Mouse (Mus musculus) kidney, postnatal 36 days (tissue): ENCODE data around the gene Gli1.

Experiments
- DNase-seq, 2 experiments: peaks; one replicate each; pipeline ENCODE4 v3.0.0; 2021 to 2022; ENCODE audit warnings: mixed read lengths in 2 of 2

Gene Gli1

GRCm38 (mm10) chr10:127341891-127342639, at the start of gene Gli1:
Gene Gli1 (minus strand): TSS chr10:127341974.
- peak; percentile 77 to 89 for DNase-seq

- DNase-seq, result no peak
Measured at GRCm38 (mm10) chr10:127381743-127382134, 40.0 kb upstream of the Gli1 start.

GRCm38 (mm10) chr10:127380767-127381742, 39.3 kb upstream of the Gli1 start:
- DNase-seq, result peak; percentile 61 to 84

GRCm38 (mm10) chr10:127380251-127380691, 38.5 kb upstream of the Gli1 start, which contains the start of gene R3hdm2:
Gene R3hdm2 (plus strand): TSS chr10:127380327.
- peak; percentile 94 to 95 for DNase-seq

GRCm38 (mm10) chr10:127379654-127380053, 37.9 kb upstream of the Gli1 start:
- DNase-seq, result no peak

GRCm38 (mm10) chr10:127377700-127378099, 35.9 kb upstream of the Gli1 start:
- no peak for DNase-seq

- DNase-seq, result no peak
Measured at GRCm38 (mm10) chr10:127371023-127371422, 29.2 kb upstream of the Gli1 start.

- DNase-seq, result peak; percentile 35
Measured at GRCm38 (mm10) chr10:127369834-127370820, 28.4 kb upstream of the Gli1 start, which contains the start of gene Inhbc. Gene Inhbc (minus strand): TSS chr10:127370431.

GRCm38 (mm10) chr10:127368273-127368672, 26.5 kb upstream of the Gli1 start:
- DNase-seq, result no peak

GRCm38 (mm10) chr10:127367116-127367515, 25.3 kb upstream of the Gli1 start:
- DNase-seq, result no peak

- no peak for DNase-seq
Measured at GRCm38 (mm10) chr10:127360714-127361113, 18.9 kb upstream of the Gli1 start.

- DNase-seq, result no peak
Measured at GRCm38 (mm10) chr10:127355336-127355735, 13.6 kb upstream of the Gli1 start.

GRCm38 (mm10) chr10:127353909-127354895, 12.4 kb upstream of the Gli1 start, which contains the start of gene Inhbe:
Gene Inhbe (minus strand): TSS chr10:127354411.
- peak in 1 of 2 experiments; percentile 55 for DNase-seq

- no peak for DNase-seq
Measured at GRCm38 (mm10) chr10:127352766-127353165, 11.0 kb upstream of the Gli1 start.

- peak; percentile 51 to 60 for DNase-seq
Measured at GRCm38 (mm10) chr10:127352187-127352586, 10.4 kb upstream of the Gli1 start.

GRCm38 (mm10) chr10:127351719-127352118, 9.9 kb upstream of the Gli1 start:
- no peak for DNase-seq

- peak in 1 of 2 experiments; percentile 36 for DNase-seq
Measured at GRCm38 (mm10) chr10:127351285-127351595, 9.5 kb upstream of the Gli1 start.

- DNase-seq, result peak; percentile 78 to 89
Measured at GRCm38 (mm10) chr10:127350594-127351284, 9.0 kb upstream of the Gli1 start.

GRCm38 (mm10) chr10:127349810-127350209, 8.0 kb upstream of the Gli1 start:
- no peak for DNase-seq

- peak in 1 of 2 experiments; percentile 44 for DNase-seq
Measured at GRCm38 (mm10) chr10:127348957-127349356, 7.2 kb upstream of the Gli1 start.
